Mouse (Mus musculus) MEL (cell line): ENCODE measurements at regions not wholly inside any gene's neighbourhood (a gene's known extent, or its start where the extent isn't known, plus 50 kb on each side); places are given as distances from the start of the nearest gene placed in this dataset.

Source experiments
- CHD2 ChIP-seq: IDR thresholded peaks from 2 replicates; pipeline ENCODE4 v1.6.1; 2011; ENCODE audit warnings: low read length, improper control_type of control experiment
- CTCF ChIP-seq, 3 experiments: IDR thresholded peaks in 2 of 3; conservative IDR thresholded peaks in 1 of 3; 2 replicates each; pipeline ENCODE4 v1.5.1; 2011 to 2012; ENCODE audit warnings: low read length in 3 of 3, low read depth in 2 of 3, mild to moderate bottlenecking in 2 of 3, improper control_type of control experiment in 1 of 3, inconsistent platforms in 1 of 3, mixed read lengths in 1 of 3, moderate library complexity in 1 of 3; ENCODE audit not compliant: control insufficient read depth in 1 of 3, insufficient read depth in 1 of 3, poor library complexity in 1 of 3, severe bottlenecking in 1 of 3
- ETS1 ChIP-seq: IDR thresholded peaks from 2 replicates; pipeline ENCODE4 v1.6.1; 2012; ENCODE audit warnings: low read depth, mild to moderate bottlenecking, inconsistent platforms, low read length, improper control_type of control experiment, moderate library complexity
- GABPA ChIP-seq: IDR thresholded peaks from 2 replicates; pipeline ENCODE4 v1.6.1; 2012; ENCODE audit warnings: low read depth, mild to moderate bottlenecking, inconsistent platforms, low read length, improper control_type of control experiment, moderate library complexity
- HCFC1 ChIP-seq: IDR thresholded peaks from 2 replicates; pipeline ENCODE4 v1.6.1; 2012; ENCODE audit warnings: low read depth, mild to moderate bottlenecking, inconsistent platforms, low read length, improper control_type of control experiment, moderate library complexity
- JUND ChIP-seq: IDR thresholded peaks from 2 replicates; pipeline ENCODE4 v1.6.1; 2011; ENCODE audit warnings: low read depth, mild to moderate bottlenecking, improper control_type of control experiment, low read length
- MAX ChIP-seq: IDR thresholded peaks from 2 replicates; pipeline ENCODE4 v1.6.1; 2011; ENCODE audit warnings: low read length, improper control_type of control experiment
- MXI1 ChIP-seq: IDR thresholded peaks from 2 replicates; pipeline ENCODE4 v1.6.1; 2011; ENCODE audit warnings: mild to moderate bottlenecking, low read depth, low read length, improper control_type of control experiment
- NRF1 ChIP-seq: IDR thresholded peaks from 2 replicates; pipeline ENCODE4 v1.6.1; 2014; ENCODE audit warnings: low read depth, mild to moderate bottlenecking, inconsistent platforms, low read length, improper control_type of control experiment, moderate library complexity; ENCODE audit not compliant: poor library complexity, insufficient read depth, severe bottlenecking
- POLR2A ChIP-seq, 2 experiments: IDR thresholded peaks; 2 replicates each; pipeline ENCODE4 v1.6.1; 2011 to 2012; ENCODE audit warnings: low read length in 2 of 2, mild to moderate bottlenecking in 2 of 2, control low read depth in 1 of 2, improper control_type of control experiment in 1 of 2, low read depth in 1 of 2, moderate library complexity in 1 of 2; ENCODE audit not compliant: control insufficient read depth in 1 of 2, insufficient read depth in 1 of 2, poor library complexity in 1 of 2
- SMC3 ChIP-seq: IDR thresholded peaks from 2 replicates; pipeline ENCODE4 v1.6.1; 2011; ENCODE audit warnings: low read depth, low read length, improper control_type of control experiment
- USF1 ChIP-seq: IDR thresholded peaks from 2 replicates; pipeline ENCODE4 v1.6.1; 2014; ENCODE audit warnings: low read depth, mild to moderate bottlenecking, inconsistent platforms, low read length, improper control_type of control experiment, moderate library complexity
- ZMIZ1 ChIP-seq: IDR thresholded peaks from 2 replicates; pipeline ENCODE4 v1.6.1; 2012; ENCODE audit warnings: low read depth, mild to moderate bottlenecking, inconsistent platforms, low read length, improper control_type of control experiment, moderate library complexity

DNA sequence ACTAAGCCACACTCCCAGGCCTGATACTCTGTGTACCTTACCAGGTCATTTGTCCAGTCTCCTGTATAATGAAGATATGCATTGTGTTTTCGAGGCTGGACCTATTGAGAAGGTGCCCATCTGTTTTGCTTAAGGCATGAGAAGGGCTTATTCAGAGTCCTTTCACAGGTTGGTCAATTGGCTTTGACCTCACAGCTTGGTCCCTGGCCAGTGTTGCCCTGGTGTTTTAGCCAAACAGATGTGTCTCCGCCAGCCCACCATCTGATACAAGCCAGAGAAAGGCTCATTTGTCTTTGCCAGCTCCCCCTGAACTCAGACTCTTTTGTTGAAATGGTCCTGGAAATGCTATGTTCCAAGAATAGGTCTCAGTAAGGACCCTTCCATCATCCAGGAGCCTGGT, 308.2 kb downstream of the Fut8 start:
- TF ChIP-seq NRF1 (no peak), POLR2A (IDR thresholded peaks at IDR 0.05; ENCODE audit: control insufficient read depth in 1 of 2, insufficient read depth in 1 of 2, low read depth in 1 of 2, low read length in 2 of 2, poor library complexity in 1 of 2) (no peak), JUND (no peak), MAX (no peak), USF1 (no peak), GABPA (no peak), CTCF (IDR thresholded peaks at IDR 0.05 in 2 of 3, conservative IDR thresholded peaks at IDR 0.05 in 1 of 3; ENCODE audit: control insufficient read depth in 1 of 3, insufficient read depth in 1 of 3, low read depth in 2 of 3, low read length in 3 of 3, poor library complexity in 1 of 3, severe bottlenecking in 1 of 3) (no peak), ETS1 (no peak), ZMIZ1 (no peak), SMC3 (no peak), CHD2 (no peak), MXI1 (no peak), HCFC1 (no peak)
